Mouse (Mus musculus): Measurements from ENCODE around the gene Cldn7. TPM values are rescaled to one million over a fixed set of nuclear protein-coding genes. Genes with fewer than 3 reads are reported as not detected.
"Not testable (repeated sequence)": the region's sequence is repeated elsewhere in the genome, so short reads cannot be mapped to it uniquely, and the experiment has no call there.

The Cldn7 gene
- polyA plus RNA-seq, 1 experiment from 2014 or later, result not detected

- not testable (repeated sequence) for H3K27me3 ChIP-seq (replicated peaks; ENCODE audit: control insufficient read depth, insufficient read depth, low read length); H3K9me3 ChIP-seq (replicated peaks; ENCODE audit: control insufficient read depth, low read length); DNase-seq (ENCODE audit: low spot score); H3K4me3 ChIP-seq (ENCODE audit: low read depth, low read length); H3K27ac ChIP-seq (ENCODE audit: low read depth, low read length); ATAC-seq; H3K4me2 ChIP-seq (ENCODE audit: low read length); H3K9ac ChIP-seq (ENCODE audit: low read length)
- Histone ChIP-seq H3K4me1 (ENCODE audit: control insufficient read depth, insufficient read depth, low read length) (peaks cover 27% of the 10 kb centered on the region), H3K36me3 (ENCODE audit: control insufficient read depth, insufficient read depth, low read length) (peaks cover 29% of the 10 kb centered on the region)
- WGBS, result 76% methylated on average over 2 of the region's 2 CpGs
Measured at GRCm38 (mm10) chr11:70016177-70016576, 51.6 kb downstream of the Cldn7 start.

GRCm38 (mm10) chr11:70016669-70017068, 52.1 kb downstream of the Cldn7 start, which contains the start of gene Dlg4:
TSS of gene Dlg4 (plus strand) at chr11:70016942.
- Histone ChIP-seq H3K4me2 (ENCODE audit: low read length) (peak within 1 kb of the TSS; percentile 79), H3K27ac (ENCODE audit: low read depth, low read length) (peak within 1 kb of the TSS; percentile 90; the same call in 1 of the 2 replicates), H3K4me3 (ENCODE audit: low read depth, low read length) (peak within 1 kb of the TSS; percentile 66), H3K27me3 (replicated peaks; ENCODE audit: control insufficient read depth, insufficient read depth, low read length) (no peaks in the 10 kb centered on the region), H3K36me3 (ENCODE audit: control insufficient read depth, insufficient read depth, low read length) (peaks cover 24% of the 10 kb centered on the region), H3K9ac (ENCODE audit: low read length) (peak within 1 kb of the TSS; percentile 94), H3K9me3 (replicated peaks; ENCODE audit: control insufficient read depth, low read length) (no peaks in the 10 kb centered on the region), H3K4me1 (ENCODE audit: control insufficient read depth, insufficient read depth, low read length) (peaks cover 27% of the 10 kb centered on the region)
- ATAC-seq (no peak), DNase-seq (ENCODE audit: low spot score) (no peak)
- 63% methylated on average over 3 of the region's 3 CpGs for WGBS

- H3K9me3 ChIP-seq (replicated peaks; ENCODE audit: control insufficient read depth, low read length), result no peaks in the 10 kb centered on the region
- peaks cover 31% of the 10 kb centered on the region for H3K4me1 ChIP-seq (ENCODE audit: control insufficient read depth, insufficient read depth, low read length)
- H3K4me2 ChIP-seq (ENCODE audit: low read length), result peak overlapping the region; percentile 79
- H3K27me3 ChIP-seq (replicated peaks; ENCODE audit: control insufficient read depth, insufficient read depth, low read length), result no peaks in the 10 kb centered on the region
- WGBS, result 35% methylated on average over 7 of the region's 7 CpGs
- peaks cover 18% of the 10 kb centered on the region for H3K36me3 ChIP-seq (ENCODE audit: control insufficient read depth, insufficient read depth, low read length)
- ATAC-seq (no peak), DNase-seq (ENCODE audit: low spot score) (no peak)
- peak overlapping the region; percentile 90; the same call in 1 of the 2 replicates for H3K27ac ChIP-seq (ENCODE audit: low read depth, low read length)
- peak overlapping the region; percentile 66; the same call in 1 of the 2 replicates for H3K4me3 ChIP-seq (ENCODE audit: low read depth, low read length)
- peak overlapping the region; percentile 94 for H3K9ac ChIP-seq (ENCODE audit: low read length)
Measured at GRCm38 (mm10) chr11:70017199-70017767, 52.7 kb downstream of the Cldn7 start.

MicroRNA genes within 50 kb of the gene (microRNA counts, 519-probe panel; counts per million panel counts)
- microRNA mmu-miR-324-3p (not detected), microRNA mmu-miR-324-5p (4,764 counts per million, percentile 70 among the panel's probes with 10 or more counts)

Small RNAs within 50 kb of the gene (microRNA-seq; reads per million reads assigned to microRNA genes)
- gene Gm44349 (not detected), gene Mir324 (3,254 reads per million, percentile 89 among the genes with 10 or more reads in this experiment)

Other genes with a start within 250 kb of the Cldn7 start
- 21.1 and 21.3 TPM in 2 replicates for gene Polr2a, start 206.1 kb upstream of the Cldn7 start, polyA plus RNA-seq (2014; fragmentation: Nextera tagmentation; extraction: Ambion mirVana)
- 0.56 TPM in 1 of 2 replicates, not detected in the other for gene Slc35g3, start 202.8 kb upstream of the Cldn7 start, polyA plus RNA-seq (2014; fragmentation: Nextera tagmentation; extraction: Ambion mirVana)
- gene Zbtb4, start 198.9 kb upstream of the Cldn7 start, polyA plus RNA-seq (2014; fragmentation: Nextera tagmentation; extraction: Ambion mirVana), result 2.1 and 2.8 TPM in 2 replicates
- gene Chrnb1, start 168.8 kb upstream of the Cldn7 start, polyA plus RNA-seq (2014; fragmentation: Nextera tagmentation; extraction: Ambion mirVana), result 0.68 and 1.4 TPM in 2 replicates
- 2.9 and 3.0 TPM in 2 replicates for gene Fgf11, start 162.9 kb upstream of the Cldn7 start, polyA plus RNA-seq (2014; fragmentation: Nextera tagmentation; extraction: Ambion mirVana)
- gene Tmem102, start 159.2 kb upstream of the Cldn7 start, polyA plus RNA-seq (2014; fragmentation: Nextera tagmentation; extraction: Ambion mirVana), result 0.15 and 0.52 TPM in 2 replicates
- gene Gm39566, start 149.5 kb upstream of the Cldn7 start, polyA plus RNA-seq (2014; fragmentation: Nextera tagmentation; extraction: Ambion mirVana), result not detected in 2 replicates
- gene Spem2, start 146.3 kb upstream of the Cldn7 start, polyA plus RNA-seq (2014; fragmentation: Nextera tagmentation; extraction: Ambion mirVana), result not detected in 2 replicates
- gene Spem1, start 142.6 kb upstream of the Cldn7 start, polyA plus RNA-seq (2014; fragmentation: Nextera tagmentation; extraction: Ambion mirVana), result 0.39 TPM in 1 of 2 replicates, not detected in the other
- 15.7 and 18.4 TPM in 2 replicates for gene Nlgn2, start 127.0 kb upstream of the Cldn7 start, polyA plus RNA-seq (2014; fragmentation: Nextera tagmentation; extraction: Ambion mirVana)
- gene Tmem256, start 126.3 kb upstream of the Cldn7 start, polyA plus RNA-seq (2014; fragmentation: Nextera tagmentation; extraction: Ambion mirVana), result 307 and 386 TPM in 2 replicates
- gene Plscr3, start 118.4 kb upstream of the Cldn7 start, polyA plus RNA-seq (2014; fragmentation: Nextera tagmentation; extraction: Ambion mirVana), result 44.3 and 49.0 TPM in 2 replicates
- 0.32 TPM in 1 of 2 replicates, not detected in the other for gene Tnk1, start 106.0 kb upstream of the Cldn7 start, polyA plus RNA-seq (2014; fragmentation: Nextera tagmentation; extraction: Ambion mirVana)
- gene Tmem95, start 86.8 kb upstream of the Cldn7 start, polyA plus RNA-seq (2014; fragmentation: Nextera tagmentation; extraction: Ambion mirVana), result not detected in 2 replicates
- gene Kctd11, start 83.4 kb upstream of the Cldn7 start, polyA plus RNA-seq (2014; fragmentation: Nextera tagmentation; extraction: Ambion mirVana), result 1.1 and 1.2 TPM in 2 replicates
- gene Acap1, start 69.2 kb upstream of the Cldn7 start, polyA plus RNA-seq (2014; fragmentation: Nextera tagmentation; extraction: Ambion mirVana), result 0.10 and 0.17 TPM in 2 replicates
- 15.0 and 18.6 TPM in 2 replicates for gene 2810408A11Rik, start 63.8 kb upstream of the Cldn7 start, polyA plus RNA-seq (2014; fragmentation: Nextera tagmentation; extraction: Ambion mirVana)
- 16.7 and 23.8 TPM in 2 replicates for gene Neurl4, start 63.7 kb upstream of the Cldn7 start, polyA plus RNA-seq (2014; fragmentation: Nextera tagmentation; extraction: Ambion mirVana)
- 62.9 and 67.8 TPM in 2 replicates for gene Gps2, start 50.9 kb upstream of the Cldn7 start, polyA plus RNA-seq (2014; fragmentation: Nextera tagmentation; extraction: Ambion mirVana)
- 1,251 and 1,277 TPM in 2 replicates for gene Eif5a, start 42.8 kb upstream of the Cldn7 start, polyA plus RNA-seq (2014; fragmentation: Nextera tagmentation; extraction: Ambion mirVana)
- gene Ybx2, start 29.0 kb upstream of the Cldn7 start, polyA plus RNA-seq (2014; fragmentation: Nextera tagmentation; extraction: Ambion mirVana), result 3.9 and 4.0 TPM in 2 replicates
- gene Slc2a4, start 16.6 kb upstream of the Cldn7 start, polyA plus RNA-seq (2014; fragmentation: Nextera tagmentation; extraction: Ambion mirVana), result 5.5 and 6.7 TPM in 2 replicates
- gene Ctdnep1, start 16.4 kb downstream of the Cldn7 start, polyA plus RNA-seq (2014; fragmentation: Nextera tagmentation; extraction: Ambion mirVana), result 24.0 and 26.1 TPM in 2 replicates
- gene Elp5, start 17.7 kb downstream of the Cldn7 start, polyA plus RNA-seq (2014; fragmentation: Nextera tagmentation; extraction: Ambion mirVana), result 189 and 203 TPM in 2 replicates
- 701 and 779 TPM in 2 replicates for gene Gabarap, start 26.4 kb downstream of the Cldn7 start, polyA plus RNA-seq (2014; fragmentation: Nextera tagmentation; extraction: Ambion mirVana)
- gene Phf23, start 31.0 kb downstream of the Cldn7 start, polyA plus RNA-seq (2014; fragmentation: Nextera tagmentation; extraction: Ambion mirVana), result 49.4 and 49.6 TPM in 2 replicates
- 19.7 and 25.7 TPM in 2 replicates for gene Dvl2, start 35.8 kb downstream of the Cldn7 start, polyA plus RNA-seq (2014; fragmentation: Nextera tagmentation; extraction: Ambion mirVana)
- 53.3 and 58.4 TPM in 2 replicates for gene Acadvl, start 50.6 kb downstream of the Cldn7 start, polyA plus RNA-seq (2014; fragmentation: Nextera tagmentation; extraction: Ambion mirVana)
- 19.3 and 21.0 TPM in 2 replicates for gene Dlg4, start 52.2 kb downstream of the Cldn7 start, polyA plus RNA-seq (2014; fragmentation: Nextera tagmentation; extraction: Ambion mirVana)
- gene Asgr1, start 89.3 kb downstream of the Cldn7 start, polyA plus RNA-seq (2014; fragmentation: Nextera tagmentation; extraction: Ambion mirVana), result 2.0 and 2.1 TPM in 2 replicates
- gene Asgr2, start 127.9 kb downstream of the Cldn7 start, polyA plus RNA-seq (2014; fragmentation: Nextera tagmentation; extraction: Ambion mirVana), result not detected in 2 replicates
- 0.72 and 1.1 TPM in 2 replicates for gene Mgl2, start 165.6 kb downstream of the Cldn7 start, polyA plus RNA-seq (2014; fragmentation: Nextera tagmentation; extraction: Ambion mirVana)
- 0.63 and 0.97 TPM in 2 replicates for gene Clec10a, start 191.4 kb downstream of the Cldn7 start, polyA plus RNA-seq (2014; fragmentation: Nextera tagmentation; extraction: Ambion mirVana)
- 0.98 and 1.1 TPM in 2 replicates for gene Slc16a11, start 248.0 kb downstream of the Cldn7 start, polyA plus RNA-seq (2014; fragmentation: Nextera tagmentation; extraction: Ambion mirVana)

Measured in forebrain, embryonic 14.5 days (tissue).